Mouse (Mus musculus): ENCODE results near the gene Gpn3. TPM values are rescaled to one million over a fixed set of nuclear protein-coding genes. Genes with fewer than 3 reads are reported as not detected.

Gpn3 gene
- polyA plus RNA-seq (2012; ENCODE audit: low replicate concordance), result 17.6 and 24.9 TPM in 2 replicates

GRCm38 (mm10) chr5:122371591-122372191, at the start of gene Gpn3:
Gpn3 (plus strand) TSS chr5:122371876.

GRCm38 (mm10) chr5:122353807-122354491, 17.7 kb upstream of the Gpn3 start, which contains the start of the genes Rad9b and Vps29:
Rad9b (minus strand) TSS chr5:122354233.
Vps29 (plus strand) TSS chr5:122354369.

GRCm38 (mm10) chr5:122372192-122372769, 605 bp downstream of the Gpn3 start, which contains the start of gene Fam216a:
Fam216a (minus strand) TSS chr5:122372364.

GRCm38 (mm10) chr5:122391786-122392180, 20.1 kb downstream of the Gpn3 start, which contains the start of gene Arpc3:
Arpc3 (plus strand) TSS chr5:122391878.

GRCm38 (mm10) chr5:122421271-122422068, 49.8 kb downstream of the Gpn3 start, which contains the start of gene Anapc7:
Anapc7 (plus strand) TSS chr5:122421693.

Other genes with a start within 250 kb of the Gpn3 start
- gene Ccdc63, start 231.1 kb upstream of the Gpn3 start, polyA plus RNA-seq (2012; ENCODE audit: low replicate concordance), result 0.15 TPM in 1 of 2 replicates, not detected in the other
- 90.1 and 100 TPM in 2 replicates for gene Ppp1cc, start 213.6 kb upstream of the Gpn3 start, polyA plus RNA-seq (2012; ENCODE audit: low replicate concordance)
- gene Hvcn1, start 165.1 kb upstream of the Gpn3 start, polyA plus RNA-seq (2012; ENCODE audit: low replicate concordance), result 217 and 339 TPM in 2 replicates
- 18.2 and 18.9 TPM in 2 replicates for gene Tctn1, start 107.4 kb upstream of the Gpn3 start, polyA plus RNA-seq (2012; ENCODE audit: low replicate concordance)
- gene Pptc7, start 87.5 kb upstream of the Gpn3 start, polyA plus RNA-seq (2012; ENCODE audit: low replicate concordance), result 13.9 and 25.2 TPM in 2 replicates
- gene Rad9b, start 17.6 kb upstream of the Gpn3 start, polyA plus RNA-seq (2012; ENCODE audit: low replicate concordance), result 1.1 and 2.6 TPM in 2 replicates
- gene Vps29, start 17.5 kb upstream of the Gpn3 start, polyA plus RNA-seq (2012; ENCODE audit: low replicate concordance), result 6.0 and 12.7 TPM in 2 replicates
- 11.1 and 14.0 TPM in 2 replicates for gene Fam216a, start 488 bp downstream of the Gpn3 start, polyA plus RNA-seq (2012; ENCODE audit: low replicate concordance)
- gene Arpc3, start 20.0 kb downstream of the Gpn3 start, polyA plus RNA-seq (2012; ENCODE audit: low replicate concordance), result 32.4 and 72.1 TPM in 2 replicates
- gene Anapc7, start 49.8 kb downstream of the Gpn3 start, polyA plus RNA-seq (2012; ENCODE audit: low replicate concordance), result 8.8 and 14.5 TPM in 2 replicates
- 17.7 and 38.1 TPM in 2 replicates for gene Atp2a2, start 130.3 kb downstream of the Gpn3 start, polyA plus RNA-seq (2012; ENCODE audit: low replicate concordance)
- gene Ift81, start 242.6 kb downstream of the Gpn3 start, polyA plus RNA-seq (2012; ENCODE audit: low replicate concordance), result 0.22 and 0.33 TPM in 2 replicates

Data from hematopoietic multipotent progenitor cell, adult 10-12 weeks (in vitro differentiated cells).